Mouse (Mus musculus) small intestine, adult 2 months (tissue): ENCODE measurements around the gene Phlpp2.

Source experiments
- CTCF ChIP-seq: fragments of 200-500 bp; IDR thresholded peaks from 2 replicates; pipeline ENCODE4 v1.5.1; 2012; ENCODE audit warnings: low read depth, mild to moderate bottlenecking, control low read depth, inconsistent platforms, low read length, moderate library complexity, mixed read lengths; ENCODE audit not compliant: insufficient replicate concordance, insufficient read length; ENCODE audit errors: extremely low read depth
- POLR2A ChIP-seq: fragments of 200-500 bp; IDR thresholded peaks from 2 replicates; pipeline ENCODE4 v1.6.1; 2012; ENCODE audit warnings: low read depth, mild to moderate bottlenecking, control low read depth, inconsistent platforms, low read length, moderate library complexity

GRCm38 (mm10) chr8:109963421-109963820, 95.1 kb downstream of the Phlpp2 start:
- TF ChIP-seq CTCF (no peak), POLR2A (no peak)
